Mouse (Mus musculus): ENCODE results near the gene Slc9a9.

Gene Slc9a9

DNA sequence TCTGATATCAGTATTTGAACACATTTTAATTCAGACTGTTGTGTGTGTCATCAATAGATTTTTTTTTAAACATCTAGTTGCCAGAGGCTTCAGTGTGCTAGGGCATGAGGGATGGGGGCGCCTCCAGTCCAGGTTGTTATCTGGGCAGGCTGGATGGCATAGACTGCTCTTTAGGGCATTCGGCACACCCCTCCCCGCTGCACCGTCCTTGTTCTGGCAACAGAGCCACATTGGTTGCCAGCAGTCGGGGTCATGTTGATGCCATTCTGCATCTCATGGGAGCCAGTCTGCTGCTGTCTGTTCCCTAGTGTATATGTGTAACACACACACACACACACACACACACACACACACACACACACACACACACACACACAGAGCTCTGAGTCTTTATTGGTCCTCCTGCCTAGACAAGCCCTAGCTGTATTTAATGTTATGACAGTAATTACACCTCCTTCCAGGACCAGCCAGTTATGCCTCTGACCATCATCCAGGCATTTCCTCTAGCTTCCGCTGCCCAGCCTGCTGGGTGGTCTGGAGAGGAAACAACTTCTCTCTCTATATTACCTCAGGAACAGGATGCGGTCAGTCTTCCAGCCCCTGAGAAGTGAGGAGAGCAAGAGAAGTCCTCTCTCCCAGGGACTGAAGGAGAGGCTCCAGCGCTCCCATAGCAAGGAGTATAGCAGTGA is 63.0 kb downstream of the Slc9a9 start:
- DNase-seq (ENCODE audit: low read depth, low spot score), result no peak

GRCm38 (mm10) chr9:94734320-94734719 is 64.6 kb downstream of the Slc9a9 start:
- DNase-seq (ENCODE audit: low read depth, low spot score), result no peak

- DNase-seq (ENCODE audit: low read depth, low spot score), result no peak
These were observed 67.5 kb downstream of the Slc9a9 start for GRCm38 (mm10) chr9:94737226-94737625.

DNA sequence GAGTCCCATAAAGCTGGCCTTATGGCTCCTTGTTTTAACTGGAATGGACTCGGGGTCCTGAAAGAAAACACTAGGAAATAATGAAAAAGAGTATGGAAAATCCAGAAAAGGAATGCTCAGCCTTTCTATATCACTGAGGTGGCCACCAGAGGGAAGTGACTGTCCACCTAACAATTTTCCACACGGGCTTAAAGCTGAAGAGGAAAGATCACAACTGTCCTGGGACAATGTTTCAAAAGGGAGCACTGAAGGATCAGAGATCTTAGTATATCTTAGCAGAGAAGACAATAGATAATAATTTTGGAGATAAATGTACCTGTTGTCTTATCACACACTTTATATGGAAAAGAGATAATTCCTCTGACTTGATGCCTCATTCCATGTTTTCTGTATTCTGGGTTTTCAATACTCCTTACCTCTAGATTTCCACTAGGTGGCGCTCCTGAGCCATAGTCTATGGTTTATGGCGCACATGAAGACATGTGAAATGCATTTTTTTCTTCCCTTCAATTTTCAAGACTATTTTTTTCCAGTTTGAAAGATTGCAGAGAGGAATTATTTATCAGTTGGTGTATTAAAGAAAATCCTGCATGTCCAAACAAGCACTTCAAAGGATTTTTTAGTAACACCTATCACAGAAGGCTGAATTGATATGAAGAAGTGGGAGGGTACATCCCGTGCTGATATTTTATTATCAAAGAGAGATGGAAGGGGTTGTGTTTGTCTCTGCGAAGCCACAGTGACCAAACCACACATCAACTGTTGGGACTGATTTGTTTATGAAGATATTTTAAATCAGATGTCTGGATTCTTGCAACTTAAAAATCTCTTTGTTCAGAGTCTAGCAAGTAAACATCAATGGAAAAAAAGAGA is 69.1 kb downstream of the Slc9a9 start:
- DNase-seq (ENCODE audit: low read depth, low spot score), result no peak

DNA sequence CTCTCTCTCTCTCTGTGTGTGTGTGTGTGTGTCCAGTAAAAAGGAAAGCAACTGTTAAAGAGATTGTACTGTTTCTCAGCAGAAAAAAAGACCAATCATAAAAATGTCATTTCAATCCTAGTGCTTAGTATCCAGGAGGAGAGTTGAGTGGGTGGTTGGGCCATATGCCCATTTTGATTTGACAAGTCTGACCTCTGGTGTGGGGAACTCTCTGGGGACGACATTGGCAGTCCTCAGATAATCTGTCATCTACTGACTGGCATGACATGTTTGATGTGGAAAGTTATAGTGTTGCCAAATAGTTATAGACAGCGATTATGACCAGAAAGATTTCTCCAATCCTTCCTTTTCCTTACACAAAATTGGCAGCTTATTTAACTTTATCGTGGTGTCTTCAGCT is 71.1 kb downstream of the Slc9a9 start:
- no peak for DNase-seq (ENCODE audit: low read depth, low spot score)

- DNase-seq (ENCODE audit: low read depth, low spot score), result no peak
These were observed 73.6 kb downstream of the Slc9a9 start for GRCm38 (mm10) chr9:94743291-94743690.

GRCm38 (mm10) chr9:94748503-94748902 is 78.8 kb downstream of the Slc9a9 start:
- no peak for DNase-seq (ENCODE audit: low read depth, low spot score)

- no peak for DNase-seq (ENCODE audit: low read depth, low spot score)
These were observed 80.5 kb downstream of the Slc9a9 start for GRCm38 (mm10) chr9:94750187-94750586.

DNA sequence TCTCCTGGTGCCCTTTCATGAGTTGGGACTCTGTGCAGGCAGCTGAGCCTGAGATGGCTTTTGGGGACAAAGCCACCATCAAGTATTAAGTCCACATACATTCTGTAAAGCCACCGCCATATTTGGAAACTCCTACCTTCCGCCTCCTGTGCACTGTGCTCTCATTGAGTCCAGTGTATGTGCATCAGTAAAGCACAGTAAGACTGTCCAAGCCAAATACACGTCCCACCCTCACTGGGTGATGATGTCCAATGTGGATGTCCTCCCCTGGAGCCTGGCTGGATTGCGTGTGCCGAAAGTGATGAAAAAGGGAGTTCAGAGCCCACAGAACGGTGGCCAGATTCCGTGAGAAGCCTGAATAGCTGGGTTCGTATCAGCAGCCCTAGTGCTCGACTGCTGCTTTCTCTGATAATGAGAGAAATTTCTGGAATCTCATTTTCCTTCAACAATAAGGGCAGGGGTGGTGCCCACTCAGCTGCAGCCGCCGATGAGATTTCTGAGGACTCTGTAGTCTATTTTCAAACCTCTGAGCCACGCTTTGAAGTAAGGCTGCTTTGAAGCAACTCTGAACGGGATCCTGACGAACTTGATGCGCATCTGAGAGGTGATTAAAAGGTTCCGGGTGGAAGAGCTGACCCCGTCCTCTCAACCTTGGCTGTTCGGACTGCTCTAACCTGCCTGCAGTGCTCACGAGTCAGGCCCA is 81.4 kb downstream of the Slc9a9 start:
- no peak for DNase-seq (ENCODE audit: low read depth, low spot score)

- no peak for DNase-seq (ENCODE audit: low read depth, low spot score)
These were observed 81.9 kb downstream of the Slc9a9 start for GRCm38 (mm10) chr9:94751638-94752021.

DNA sequence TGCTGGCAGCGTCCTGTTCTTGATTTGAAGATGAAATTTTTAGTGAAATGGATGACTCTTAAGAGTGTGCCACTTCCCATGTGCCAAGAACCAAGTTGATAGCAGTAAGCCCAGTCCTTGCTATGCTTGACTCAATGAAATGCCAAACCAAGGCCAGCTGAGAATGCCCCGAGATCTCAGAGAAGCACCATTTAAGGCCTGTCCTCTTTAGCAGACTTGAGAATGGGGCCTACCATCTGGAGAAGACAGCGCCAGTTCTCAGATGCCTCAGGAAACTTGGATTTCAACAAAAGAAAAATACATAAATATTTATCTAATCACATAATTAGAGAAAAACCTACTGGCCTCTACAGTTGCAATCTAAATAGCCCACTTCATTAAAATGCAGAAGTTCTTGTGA is 82.4 kb downstream of the Slc9a9 start:
- no peak for DNase-seq (ENCODE audit: low read depth, low spot score)

GRCm38 (mm10) chr9:94759904-94760303 is 90.2 kb downstream of the Slc9a9 start:
- DNase-seq (ENCODE audit: low read depth, low spot score), result no peak

GRCm38 (mm10) chr9:94768114-94768513 is 98.4 kb downstream of the Slc9a9 start:
- no peak for DNase-seq (ENCODE audit: low read depth, low spot score)

GRCm38 (mm10) chr9:94768524-94768923 is 98.8 kb downstream of the Slc9a9 start:
- DNase-seq (ENCODE audit: low read depth, low spot score), result no peak

DNA sequence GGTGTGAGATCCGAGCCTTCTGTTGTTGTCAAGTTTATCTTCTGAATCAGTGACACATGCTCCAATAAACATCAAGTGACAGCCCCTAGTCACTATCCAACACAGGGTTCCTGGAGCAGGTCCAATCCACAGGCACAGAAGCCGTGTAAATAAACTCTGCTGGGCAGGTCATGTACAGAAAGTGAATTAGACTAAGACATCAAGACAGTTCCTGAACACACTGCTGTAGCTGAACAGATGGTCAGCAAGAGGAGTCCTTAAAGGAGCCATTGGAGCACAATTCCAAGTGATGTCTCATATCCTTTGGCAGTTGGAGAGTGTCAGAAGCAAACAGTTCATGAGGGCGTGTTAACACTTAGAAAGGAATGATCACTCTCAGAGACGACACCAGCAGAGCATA is 103.6 kb downstream of the Slc9a9 start:
- no peak for DNase-seq (ENCODE audit: low read depth, low spot score)

GRCm38 (mm10) chr9:94788261-94788660 is 118.6 kb downstream of the Slc9a9 start:
- DNase-seq (ENCODE audit: low read depth, low spot score), result no peak

- DNase-seq (ENCODE audit: low read depth, low spot score), result no peak
These were observed 121.3 kb downstream of the Slc9a9 start for GRCm38 (mm10) chr9:94790966-94791365.

DNA sequence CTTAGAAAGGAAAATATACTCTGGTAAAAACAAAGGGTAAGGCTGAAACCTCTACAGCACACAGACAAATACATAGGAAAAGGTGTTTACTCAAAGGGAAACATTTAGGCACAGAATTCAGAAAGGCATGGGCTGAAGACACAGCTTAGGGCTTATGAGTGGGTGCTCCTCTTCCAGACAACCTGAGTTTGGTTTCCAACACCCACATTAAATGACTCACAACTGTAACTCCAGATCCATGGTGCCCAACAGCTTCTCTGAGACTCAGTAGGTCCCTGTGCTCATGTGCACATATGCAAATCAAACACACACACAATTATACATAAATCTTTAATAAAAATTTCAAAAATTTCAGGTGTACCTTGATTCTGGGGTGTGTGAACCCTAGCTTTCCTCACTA is 133.4 kb downstream of the Slc9a9 start:
- no peak for DNase-seq (ENCODE audit: low read depth, low spot score)

GRCm38 (mm10) chr9:94805506-94805905 is 135.8 kb downstream of the Slc9a9 start:
- no peak for DNase-seq (ENCODE audit: low read depth, low spot score)

GRCm38 (mm10) chr9:94815518-94815917 is 145.8 kb downstream of the Slc9a9 start:
- DNase-seq (ENCODE audit: low read depth, low spot score), result no peak

DNA sequence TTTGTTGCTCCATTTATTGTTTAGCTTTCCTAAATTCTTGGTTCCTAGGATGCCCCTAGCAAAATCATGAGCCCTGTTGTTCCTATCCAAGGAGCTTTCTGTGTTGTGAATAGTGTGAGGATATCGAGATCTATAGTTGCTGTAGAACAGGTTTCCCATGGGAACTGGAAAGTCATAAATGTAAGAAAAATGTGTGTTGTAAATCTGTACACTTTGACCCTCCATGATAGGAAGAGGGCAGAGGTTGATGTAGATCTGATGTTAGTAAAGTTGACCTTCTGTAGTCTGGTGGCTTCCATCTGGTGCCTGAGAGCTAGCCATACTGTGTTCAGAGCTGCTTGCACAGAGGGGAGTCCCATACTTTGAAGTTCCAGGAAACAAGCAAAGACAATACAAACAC is 151.6 kb downstream of the Slc9a9 start:
- DNase-seq (ENCODE audit: low read depth, low spot score), result no peak

- DNase-seq (ENCODE audit: low read depth, low spot score), result no peak
These were observed 164.1 kb downstream of the Slc9a9 start for GRCm38 (mm10) chr9:94833836-94834235.

Data from WW6 (cell line).